Mouse (Mus musculus): ENCODE measurements around the gene Olfr57. TPM values are rescaled to one million over a fixed set of nuclear protein-coding genes. Genes with fewer than 3 reads are reported as not detected.

Gene Olfr57
- polyA plus RNA-seq (2017; shearing (Covaris generic)) = not detected

GRCm38 (mm10) chr10:79028441-79028840 is at the start of gene Olfr57:
Gene Olfr57, plus strand, starts transcription at chr10:79028741.

GRCm38 (mm10) chr10:78980750-78981149 is 47.8 kb upstream of the Olfr57 start, which contains the start of gene Olfr1352:
Gene Olfr1352, plus strand, starts transcription at chr10:78981050.

GRCm38 (mm10) chr10:79012172-79012571 is 16.4 kb upstream of the Olfr57 start, which contains the start of gene Olfr1351:
Gene Olfr1351, plus strand, starts transcription at chr10:79012472.

Other genes with a start within 250 kb of the Olfr57 start
- not detected for gene Slc1a6, start 248.2 kb upstream of the Olfr57 start, polyA plus RNA-seq (2017; shearing (Covaris generic))
- not detected for gene Olfr1356, start 176.6 kb upstream of the Olfr57 start, polyA plus RNA-seq (2017; shearing (Covaris generic))
- not detected for gene Olfr1355, start 153.2 kb upstream of the Olfr57 start, polyA plus RNA-seq (2017; shearing (Covaris generic))
- not detected for gene Olfr1354, start 115.6 kb upstream of the Olfr57 start, polyA plus RNA-seq (2017; shearing (Covaris generic))
- gene Olfr8, start 78.1 kb upstream of the Olfr57 start, polyA plus RNA-seq (2017; shearing (Covaris generic)) = not detected
- gene Olfr1353, start 65.4 kb upstream of the Olfr57 start, polyA plus RNA-seq (2017; shearing (Covaris generic)) = not detected
- not detected for gene Olfr1352, start 47.7 kb upstream of the Olfr57 start, polyA plus RNA-seq (2017; shearing (Covaris generic))
- not detected for gene Olfr1351, start 16.3 kb upstream of the Olfr57 start, polyA plus RNA-seq (2017; shearing (Covaris generic))
- 33.9 TPM for gene 2610008E11Rik, start 68.9 kb downstream of the Olfr57 start, polyA plus RNA-seq (2017; shearing (Covaris generic))
- gene Vmn2r80, start 120.0 kb downstream of the Olfr57 start, polyA plus RNA-seq (2017; shearing (Covaris generic)) = not detected
- not detected for gene Vmn2r81, start 219.0 kb downstream of the Olfr57 start, polyA plus RNA-seq (2017; shearing (Covaris generic))

Data from activated CD4-positive, CD25-positive, alpha-beta regulatory T cell, adult 9 weeks (primary cell).